Mouse (Mus musculus) midbrain, embryonic 15.5 days (tissue): Measurements from ENCODE around the gene Phc2. TPM values are rescaled to one million over a fixed set of nuclear protein-coding genes. Genes with fewer than 3 reads are reported as not detected.
A peak's percentile ranks its signal among the peaks of the same experiment; 100 is the strongest.

Source experiments
- ATAC-seq: fragments of 200-750 bp; cut with Nextera tagmentation; replicated peaks from 2 replicates; pipeline ENCODE4 v1.8.0; 2017; ENCODE audit warnings: moderate TSS enrichment
- H3K27ac ChIP-seq: fragments of 300-500 bp; sonication (generic); 2 replicates; pipeline ENCODE4 v1.5.1; 2015; ENCODE audit warnings: mild to moderate bottlenecking, inconsistent platforms
- H3K27me3 ChIP-seq: fragments of 300-500 bp; sonication (generic); replicated peaks from 2 replicates; pipeline ENCODE4 v1.6.1; 2015; ENCODE audit warnings: inconsistent platforms
- H3K36me3 ChIP-seq: fragments of 300-500 bp; sonication (generic); replicated peaks from 2 replicates; pipeline ENCODE4 v1.6.1; 2015; ENCODE audit warnings: inconsistent platforms
- H3K4me1 ChIP-seq: fragments of 300-500 bp; sonication (generic); 2 replicates; pipeline ENCODE4 v1.6.1; 2015; ENCODE audit warnings: inconsistent platforms
- H3K4me2 ChIP-seq: fragments of 300-500 bp; sonication (generic); 2 replicates; pipeline ENCODE4 v1.6.1; 2015; ENCODE audit warnings: inconsistent platforms, mild to moderate bottlenecking, moderate library complexity
- H3K4me3 ChIP-seq: fragments of 300-500 bp; sonication (generic); 2 replicates; pipeline ENCODE4 v1.5.1; 2015; ENCODE audit warnings: mild to moderate bottlenecking, inconsistent platforms
- H3K9ac ChIP-seq: fragments of 300-500 bp; sonication (generic); 2 replicates; pipeline ENCODE4 v1.6.1; 2015; ENCODE audit warnings: mild to moderate bottlenecking, inconsistent platforms
- H3K9me3 ChIP-seq: fragments of 300-500 bp; sonication (generic); 2 replicates; pipeline ENCODE4 v1.6.1; 2016; ENCODE audit warnings: inconsistent platforms
- WGBS: fragments of 180-500 bp; shearing (Covaris S2); methylation state at CpG from one replicate; pipeline ENCODE4 v1.1.7; 2015; ENCODE audit warnings: mixed read lengths; 5-methylcytosine and 5-hydroxymethylcytosine counted together
- polyA plus RNA-seq: library from polyadenylated mRNA; unstranded; fragments of >200 nt; fragmentation: Nextera tagmentation; extraction: Ambion mirVana; gene quantifications from 2 replicates; pipeline ENCODE4 v1.2.1, GENCODE M21; 2015

Phc2 gene
- polyA plus RNA-seq, 1 experiment from 2014 or later = 70.0 TPM

- Histone ChIP-seq H3K27ac (no peak overlapping the region), H3K4me2 (no peak overlapping the region), H3K9me3 (no peaks in the 10 kb centered on the region), H3K4me1 (peaks cover 29% of the 10 kb centered on the region), H3K36me3 (peaks cover 28% of the 10 kb centered on the region), H3K9ac (no peak overlapping the region), H3K4me3 (no peak overlapping the region), H3K27me3 (no peaks in the 10 kb centered on the region)
- no peak for ATAC-seq
- 45% methylated on average over 5 of the region's 5 CpGs for WGBS
Observed at GRCm38 (mm10) chr4:128741906-128742305, 87.4 kb downstream of the Phc2 start.

GRCm38 (mm10) chr4:128742379-128742970, 88.0 kb downstream of the Phc2 start:
- Histone ChIP-seq H3K9ac (no peak overlapping the region; the same call in 1 of the 2 replicates), H3K4me3 (no peak overlapping the region), H3K36me3 (peaks cover 33% of the 10 kb centered on the region), H3K4me2 (no peak overlapping the region), H3K27me3 (no peaks in the 10 kb centered on the region), H3K9me3 (no peaks in the 10 kb centered on the region), H3K4me1 (peaks cover 23% of the 10 kb centered on the region), H3K27ac (no peak overlapping the region)
- 42% methylated on average over 10 of the region's 10 CpGs for WGBS
- ATAC-seq = no peak

GRCm38 (mm10) chr4:128743031-128743626, 88.6 kb downstream of the Phc2 start:
- WGBS = 68% methylated on average over 12 of the region's 12 CpGs
- Histone ChIP-seq H3K4me1 (peaks cover 17% of the 10 kb centered on the region), H3K9ac (no peak overlapping the region), H3K9me3 (no peaks in the 10 kb centered on the region), H3K36me3 (peaks cover 38% of the 10 kb centered on the region), H3K27me3 (no peaks in the 10 kb centered on the region), H3K4me2 (no peak overlapping the region), H3K4me3 (no peak overlapping the region), H3K27ac (no peak overlapping the region)
- no peak for ATAC-seq

GRCm38 (mm10) chr4:128745160-128745559, 90.7 kb downstream of the Phc2 start:
- Histone ChIP-seq H3K4me3 (no peak overlapping the region), H3K4me2 (no peak overlapping the region), H3K27ac (no peak overlapping the region), H3K36me3 (peaks cover 57% of the 10 kb centered on the region), H3K27me3 (no peaks in the 10 kb centered on the region), H3K4me1 (peaks cover 13% of the 10 kb centered on the region), H3K9me3 (no peaks in the 10 kb centered on the region), H3K9ac (no peak overlapping the region)
- no peak for ATAC-seq
- 92% methylated on average over 8 of the region's 8 CpGs for WGBS

GRCm38 (mm10) chr4:128747614-128748270, 93.2 kb downstream of the Phc2 start:
- H3K27ac ChIP-seq = no peak overlapping the region

GRCm38 (mm10) chr4:128748309-128748708, 93.8 kb downstream of the Phc2 start:
- no peak overlapping the region for H3K4me3 ChIP-seq
- no peak for ATAC-seq
- no peaks in the 10 kb centered on the region for H3K27me3 ChIP-seq
- H3K9me3 ChIP-seq = no peaks in the 10 kb centered on the region
- 89% methylated on average over 7 of the region's 7 CpGs for WGBS
- no peak overlapping the region for H3K4me2 ChIP-seq
- H3K9ac ChIP-seq = no peak overlapping the region
- H3K4me1 ChIP-seq = no peaks in the 10 kb centered on the region
- H3K36me3 ChIP-seq = peaks cover 76% of the 10 kb centered on the region
- no peak overlapping the region for H3K27ac ChIP-seq

More at GRCm38 (mm10) chr4:128747614-128748270, 93.2 kb downstream of the Phc2 start:
- H3K4me3 ChIP-seq = no peak overlapping the region
- no peaks in the 10 kb centered on the region for H3K27me3 ChIP-seq
- H3K4me1 ChIP-seq = peaks cover 2% of the 10 kb centered on the region
- 77% methylated on average over 22 of the region's 22 CpGs for WGBS
- H3K9ac ChIP-seq = no peak overlapping the region
- H3K9me3 ChIP-seq = no peaks in the 10 kb centered on the region
- H3K4me2 ChIP-seq = no peak overlapping the region
- peaks cover 76% of the 10 kb centered on the region for H3K36me3 ChIP-seq
- no peak for ATAC-seq

GRCm38 (mm10) chr4:128751006-128751405, 96.5 kb downstream of the Phc2 start:
- no peak overlapping the region for H3K4me2 ChIP-seq
- ATAC-seq = no peak
- WGBS = 63% methylated on average over 5 of the region's 5 CpGs
- H3K27me3 ChIP-seq = no peaks in the 10 kb centered on the region
- H3K4me1 ChIP-seq = no peaks in the 10 kb centered on the region; the same call in 1 of the 2 replicates
- peaks cover 57% of the 10 kb centered on the region for H3K36me3 ChIP-seq
- no peak overlapping the region for H3K27ac ChIP-seq
- no peak overlapping the region for H3K9ac ChIP-seq
- no peaks in the 10 kb centered on the region for H3K9me3 ChIP-seq
- H3K4me3 ChIP-seq = no peak overlapping the region

GRCm38 (mm10) chr4:128752031-128752757, 97.7 kb downstream of the Phc2 start:
- no peak overlapping the region for H3K27ac ChIP-seq

GRCm38 (mm10) chr4:128753571-128753970, 99.1 kb downstream of the Phc2 start:
- H3K27ac ChIP-seq = no peak overlapping the region
- H3K9ac ChIP-seq = no peak overlapping the region
- ATAC-seq = no peak
- no peaks in the 10 kb centered on the region; the same call in 1 of the 2 replicates for H3K4me1 ChIP-seq
- H3K4me3 ChIP-seq = no peak overlapping the region
- no peak overlapping the region for H3K4me2 ChIP-seq
- 80% methylated on average over 7 of the region's 7 CpGs for WGBS
- H3K36me3 ChIP-seq = peaks cover 34% of the 10 kb centered on the region
- H3K27me3 ChIP-seq = no peaks in the 10 kb centered on the region
- no peaks in the 10 kb centered on the region for H3K9me3 ChIP-seq

More at GRCm38 (mm10) chr4:128752031-128752757, 97.7 kb downstream of the Phc2 start:
- H3K36me3 ChIP-seq = peaks cover 46% of the 10 kb centered on the region
- no peak for ATAC-seq
- no peaks in the 10 kb centered on the region; the same call in 1 of the 2 replicates for H3K4me1 ChIP-seq
- no peak overlapping the region for H3K4me3 ChIP-seq
- no peak overlapping the region for H3K9ac ChIP-seq
- WGBS = 89% methylated on average over 13 of the region's 13 CpGs
- no peaks in the 10 kb centered on the region for H3K27me3 ChIP-seq
- H3K9me3 ChIP-seq = no peaks in the 10 kb centered on the region
- H3K4me2 ChIP-seq = no peak overlapping the region

- no peak within 1 kb of the TSS for H3K9ac ChIP-seq
- no peaks in the 10 kb centered on the region for H3K27me3 ChIP-seq
- no peaks in the 10 kb centered on the region for H3K9me3 ChIP-seq
- H3K36me3 ChIP-seq = peaks cover 20% of the 10 kb centered on the region
- no peak for ATAC-seq
- 79% methylated on average over 3 of the region's 3 CpGs for WGBS
- no peak within 1 kb of the TSS for H3K4me3 ChIP-seq
- H3K4me1 ChIP-seq = no peaks in the 10 kb centered on the region; the same call in 1 of the 2 replicates
- no peak within 1 kb of the TSS for H3K4me2 ChIP-seq
- peak within 1 kb of the TSS; percentile 51 for H3K27ac ChIP-seq
Observed at GRCm38 (mm10) chr4:128755064-128755463, 100.6 kb downstream of the Phc2 start, which contains the start of gene A3galt2. Gene A3galt2, plus strand, starts transcription at chr4:128755364.

- H3K4me1 ChIP-seq = no peaks in the 10 kb centered on the region; the same call in 1 of the 2 replicates
- H3K36me3 ChIP-seq = peaks cover 12% of the 10 kb centered on the region
- no peaks in the 10 kb centered on the region for H3K9me3 ChIP-seq
- H3K27me3 ChIP-seq = no peaks in the 10 kb centered on the region
- H3K9ac ChIP-seq = no peak overlapping the region
- ATAC-seq = 0 out of 2 replicates have a peak, but pooled peaks have one; percentile 29
- WGBS = 77% methylated on average over 7 of the region's 7 CpGs
- H3K4me3 ChIP-seq = no peak overlapping the region
- peak overlapping the region; percentile 51 for H3K27ac ChIP-seq
- no peak overlapping the region for H3K4me2 ChIP-seq
Observed at GRCm38 (mm10) chr4:128755900-128756299, 101.4 kb downstream of the Phc2 start.

GRCm38 (mm10) chr4:128759214-128759613, 104.7 kb downstream of the Phc2 start:
- H3K4me2 ChIP-seq = no peak overlapping the region
- H3K9ac ChIP-seq = no peak overlapping the region
- no peak overlapping the region for H3K27ac ChIP-seq
- H3K27me3 ChIP-seq = no peaks in the 10 kb centered on the region
- no peaks in the 10 kb centered on the region for H3K9me3 ChIP-seq
- no peaks in the 10 kb centered on the region; the same call in 1 of the 2 replicates for H3K4me1 ChIP-seq
- H3K4me3 ChIP-seq = no peak overlapping the region
- no peak for ATAC-seq
- no peaks in the 10 kb centered on the region for H3K36me3 ChIP-seq
- WGBS = 89% methylated on average over 5 of the region's 5 CpGs
